Mouse (Mus musculus) neural tube, embryonic 15.5 days (tissue): ENCODE data around the gene Grid2. TPM values are rescaled to one million over a fixed set of nuclear protein-coding genes. Genes with fewer than 3 reads are reported as not detected.

ENCODE experiments used
- ATAC-seq: fragments of 200-750 bp; cut with Nextera tagmentation; 2 replicates; pipeline ENCODE4 v1.8.0; 2017; ENCODE audit warnings: mild to moderate bottlenecking, moderate TSS enrichment, moderate library complexity; ENCODE audit not compliant: low FRiP score
- H3K27ac ChIP-seq: fragments of 300-500 bp; sonication (generic); replicated peaks from 2 replicates; pipeline ENCODE4 v1.5.1; 2015; ENCODE audit warnings: mild to moderate bottlenecking, inconsistent platforms
- H3K27me3 ChIP-seq: fragments of 300-500 bp; sonication (generic); replicated peaks from 2 replicates; pipeline ENCODE4 v1.6.1; 2015; ENCODE audit warnings: inconsistent platforms
- H3K36me3 ChIP-seq: fragments of 300-500 bp; sonication (generic); 2 replicates; pipeline ENCODE4 v1.6.1; 2015; ENCODE audit warnings: inconsistent platforms
- H3K4me1 ChIP-seq: fragments of 300-500 bp; sonication (generic); 2 replicates; pipeline ENCODE4 v1.6.1; 2015; ENCODE audit warnings: inconsistent platforms
- H3K4me2 ChIP-seq: fragments of 300-500 bp; sonication (generic); 2 replicates; pipeline ENCODE4 v1.6.1; 2015; ENCODE audit warnings: inconsistent platforms, mild to moderate bottlenecking, moderate library complexity
- H3K4me3 ChIP-seq: fragments of 300-500 bp; sonication (generic); replicated peaks from 2 replicates; pipeline ENCODE4 v1.5.1; 2015; ENCODE audit warnings: mild to moderate bottlenecking, inconsistent platforms
- H3K9ac ChIP-seq: fragments of 300-500 bp; sonication (generic); replicated peaks from 2 replicates; pipeline ENCODE4 v1.6.1; 2015; ENCODE audit warnings: mild to moderate bottlenecking, inconsistent platforms
- H3K9me3 ChIP-seq: fragments of 300-500 bp; sonication (generic); replicated peaks from 2 replicates; pipeline ENCODE4 v1.6.1; 2016; ENCODE audit warnings: inconsistent platforms
- WGBS: fragments of 180-500 bp; shearing (Covaris S2); methylation state at CpG from one replicate; pipeline ENCODE4 v1.1.7; 2015; ENCODE audit warnings: mixed read lengths; 5-methylcytosine and 5-hydroxymethylcytosine counted together
- polyA plus RNA-seq: library from polyadenylated mRNA; unstranded; fragments of >200 nt; fragmentation: Nextera tagmentation; extraction: Ambion mirVana; gene quantifications from 2 replicates; pipeline ENCODE4 v1.2.1, GENCODE M21; 2015

Grid2 gene
- polyA plus RNA-seq, 1 experiment from 2014 or later: 14.8 TPM

- no peak for ATAC-seq
- Histone ChIP-seq H3K4me3 (no peak overlapping the region), H3K27me3 (no peaks in the 10 kb centered on the region), H3K4me2 (no peak overlapping the region), H3K27ac (no peak overlapping the region), H3K9me3 (no peaks in the 10 kb centered on the region), H3K4me1 (no peaks in the 10 kb centered on the region), H3K36me3 (no peaks in the 10 kb centered on the region), H3K9ac (no peak overlapping the region)
- WGBS: 91% methylated on average over 4 of the region's 4 CpGs
These were observed 1007.8 kb downstream of the Grid2 start for GRCm38 (mm10) chr6:64263517-64263916.

- Histone ChIP-seq H3K4me3 (no peak overlapping the region), H3K27me3 (no peaks in the 10 kb centered on the region), H3K27ac (no peak overlapping the region), H3K9me3 (no peaks in the 10 kb centered on the region), H3K36me3 (no peaks in the 10 kb centered on the region), H3K4me2 (no peak overlapping the region), H3K4me1 (no peaks in the 10 kb centered on the region), H3K9ac (no peak overlapping the region)
- no peak for ATAC-seq
- 95% methylated on average over 2 of the region's 2 CpGs for WGBS
These were observed 1008.5 kb downstream of the Grid2 start for GRCm38 (mm10) chr6:64264224-64264623.

GRCm38 (mm10) chr6:64274319-64275114 lies 1018.8 kb downstream of the Grid2 start:
- Histone ChIP-seq H3K36me3 (no peaks in the 10 kb centered on the region), H3K9me3 (no peaks in the 10 kb centered on the region), H3K27ac (no peak overlapping the region), H3K4me3 (no peak overlapping the region), H3K4me2 (no peak overlapping the region), H3K9ac (no peak overlapping the region), H3K27me3 (no peaks in the 10 kb centered on the region), H3K4me1 (no peaks in the 10 kb centered on the region)
- ATAC-seq: no peak
- WGBS: 43% methylated on average over 2 of the region's 2 CpGs

GRCm38 (mm10) chr6:64279927-64280326 lies 1024.3 kb downstream of the Grid2 start:
- Histone ChIP-seq H3K9me3 (no peaks in the 10 kb centered on the region), H3K27ac (no peak overlapping the region), H3K4me2 (no peak overlapping the region), H3K36me3 (no peaks in the 10 kb centered on the region), H3K4me1 (no peaks in the 10 kb centered on the region), H3K4me3 (no peak overlapping the region), H3K27me3 (no peaks in the 10 kb centered on the region), H3K9ac (no peak overlapping the region)
- 88% methylated on average over 2 of the region's 2 CpGs for WGBS
- ATAC-seq: no peak

- no peak overlapping the region for H3K9ac ChIP-seq
- no peak overlapping the region for H3K4me3 ChIP-seq
- no peak overlapping the region for H3K27ac ChIP-seq
- WGBS: 95% methylated on average over 1 of the region's 1 CpGs
- no peaks in the 10 kb centered on the region for H3K27me3 ChIP-seq
- no peaks in the 10 kb centered on the region for H3K9me3 ChIP-seq
- no peaks in the 10 kb centered on the region for H3K36me3 ChIP-seq
- H3K4me1 ChIP-seq: no peaks in the 10 kb centered on the region
- H3K4me2 ChIP-seq: no peak overlapping the region
- no peak for ATAC-seq
These were observed 1038.1 kb downstream of the Grid2 start for GRCm38 (mm10) chr6:64293761-64294160.

- Histone ChIP-seq H3K4me3 (no peak overlapping the region), H3K4me1 (no peaks in the 10 kb centered on the region), H3K36me3 (no peaks in the 10 kb centered on the region), H3K9ac (no peak overlapping the region), H3K9me3 (no peaks in the 10 kb centered on the region), H3K27ac (no peak overlapping the region), H3K27me3 (no peaks in the 10 kb centered on the region), H3K4me2 (no peak overlapping the region)
- no peak for ATAC-seq
- WGBS: 58% methylated on average over 1 of the region's 1 CpGs
These were observed 1042.0 kb downstream of the Grid2 start for GRCm38 (mm10) chr6:64297633-64298032.

GRCm38 (mm10) chr6:64304709-64305476 lies 1049.2 kb downstream of the Grid2 start:
- Histone ChIP-seq H3K36me3 (no peaks in the 10 kb centered on the region), H3K27ac (no peak overlapping the region), H3K4me2 (no peak overlapping the region), H3K9me3 (no peaks in the 10 kb centered on the region), H3K4me3 (no peak overlapping the region), H3K27me3 (no peaks in the 10 kb centered on the region), H3K4me1 (no peaks in the 10 kb centered on the region), H3K9ac (no peak overlapping the region)
- WGBS: 73% methylated on average over 2 of the region's 2 CpGs
- ATAC-seq: no peak

GRCm38 (mm10) chr6:64308631-64309030 lies 1053.0 kb downstream of the Grid2 start:
- Histone ChIP-seq H3K27ac (no peak overlapping the region), H3K9me3 (no peaks in the 10 kb centered on the region), H3K4me3 (no peak overlapping the region), H3K36me3 (no peaks in the 10 kb centered on the region), H3K27me3 (no peaks in the 10 kb centered on the region), H3K9ac (no peak overlapping the region), H3K4me1 (no peaks in the 10 kb centered on the region), H3K4me2 (no peak overlapping the region)
- WGBS: 73% methylated on average over 1 of the region's 1 CpGs
- ATAC-seq: no peak

GRCm38 (mm10) chr6:64313132-64313531 lies 1057.5 kb downstream of the Grid2 start:
- no peak for ATAC-seq
- H3K4me2 ChIP-seq: no peak overlapping the region
- H3K9me3 ChIP-seq: no peaks in the 10 kb centered on the region
- no peak overlapping the region for H3K4me3 ChIP-seq
- H3K9ac ChIP-seq: no peak overlapping the region
- no peaks in the 10 kb centered on the region for H3K27me3 ChIP-seq
- H3K27ac ChIP-seq: no peak overlapping the region
- H3K36me3 ChIP-seq: no peaks in the 10 kb centered on the region
- WGBS: 89% methylated on average over 1 of the region's 1 CpGs
- H3K4me1 ChIP-seq: no peaks in the 10 kb centered on the region

GRCm38 (mm10) chr6:64326936-64327335 lies 1071.3 kb downstream of the Grid2 start:
- Histone ChIP-seq H3K27ac (no peak overlapping the region), H3K4me2 (no peak overlapping the region), H3K4me1 (no peaks in the 10 kb centered on the region), H3K27me3 (no peaks in the 10 kb centered on the region), H3K36me3 (no peaks in the 10 kb centered on the region), H3K9ac (no peak overlapping the region), H3K9me3 (no peaks in the 10 kb centered on the region), H3K4me3 (no peak overlapping the region)
- ATAC-seq: no peak
- WGBS: 93% methylated on average over 1 of the region's 1 CpGs

GRCm38 (mm10) chr6:64327876-64328275 lies 1072.2 kb downstream of the Grid2 start:
- 63% methylated on average over 3 of the region's 3 CpGs for WGBS

More at GRCm38 (mm10) chr6:64327876-64328275, 1072.2 kb downstream of the Grid2 start:
- no peak overlapping the region for H3K4me2 ChIP-seq
- H3K4me1 ChIP-seq: no peaks in the 10 kb centered on the region
- H3K36me3 ChIP-seq: no peaks in the 10 kb centered on the region
- H3K4me3 ChIP-seq: no peak overlapping the region
- no peak overlapping the region for H3K9ac ChIP-seq
- H3K9me3 ChIP-seq: no peaks in the 10 kb centered on the region
- no peak overlapping the region for H3K27ac ChIP-seq
- no peak for ATAC-seq
- H3K27me3 ChIP-seq: no peaks in the 10 kb centered on the region
